Mouse (Mus musculus): ENCODE data around the gene Tbc1d24.

Tbc1d24 gene

GRCm38 (mm10) chr17:24209043-24209915 lies 3.9 kb upstream of the Tbc1d24 start, which contains the start of gene Ntn3:
Ntn3 (minus strand) TSS chr17:24209531.
- peak; percentile 56 for DNase-seq

DNA sequence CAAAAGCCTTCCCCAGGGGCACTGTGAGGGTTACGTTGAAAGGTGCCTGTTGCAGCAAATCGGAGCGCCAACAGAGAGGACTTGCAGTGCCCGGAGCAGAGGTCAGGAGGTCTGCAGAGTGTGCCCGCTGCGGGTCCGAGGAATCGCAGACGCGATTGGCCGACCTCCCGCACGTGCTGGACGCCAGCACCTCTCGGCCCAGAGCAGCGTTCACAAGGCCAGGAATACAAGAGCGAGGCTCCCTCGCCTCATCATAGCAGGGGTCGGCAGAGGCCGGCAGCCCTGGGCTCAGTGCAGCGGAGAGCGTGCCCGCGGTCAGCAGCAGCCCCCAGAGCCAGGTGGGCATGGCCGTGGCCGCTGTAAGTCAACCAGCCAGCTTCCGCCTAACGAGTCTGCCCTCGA lies 3.3 kb upstream of the Tbc1d24 start:
- DNase-seq: peak; percentile 47

GRCm38 (mm10) chr17:24207768-24208640 lies 2.6 kb upstream of the Tbc1d24 start:
- no peak for DNase-seq

- DNase-seq: peak; percentile 66
Observed at GRCm38 (mm10) chr17:24206451-24207351, 1.3 kb upstream of the Tbc1d24 start.

GRCm38 (mm10) chr17:24205908-24206361 lies 573 bp upstream of the Tbc1d24 start:
- peak; percentile 64 for DNase-seq

- no peak for DNase-seq
Observed at GRCm38 (mm10) chr17:24204846-24205245, 516 bp downstream of the Tbc1d24 start.

DNA sequence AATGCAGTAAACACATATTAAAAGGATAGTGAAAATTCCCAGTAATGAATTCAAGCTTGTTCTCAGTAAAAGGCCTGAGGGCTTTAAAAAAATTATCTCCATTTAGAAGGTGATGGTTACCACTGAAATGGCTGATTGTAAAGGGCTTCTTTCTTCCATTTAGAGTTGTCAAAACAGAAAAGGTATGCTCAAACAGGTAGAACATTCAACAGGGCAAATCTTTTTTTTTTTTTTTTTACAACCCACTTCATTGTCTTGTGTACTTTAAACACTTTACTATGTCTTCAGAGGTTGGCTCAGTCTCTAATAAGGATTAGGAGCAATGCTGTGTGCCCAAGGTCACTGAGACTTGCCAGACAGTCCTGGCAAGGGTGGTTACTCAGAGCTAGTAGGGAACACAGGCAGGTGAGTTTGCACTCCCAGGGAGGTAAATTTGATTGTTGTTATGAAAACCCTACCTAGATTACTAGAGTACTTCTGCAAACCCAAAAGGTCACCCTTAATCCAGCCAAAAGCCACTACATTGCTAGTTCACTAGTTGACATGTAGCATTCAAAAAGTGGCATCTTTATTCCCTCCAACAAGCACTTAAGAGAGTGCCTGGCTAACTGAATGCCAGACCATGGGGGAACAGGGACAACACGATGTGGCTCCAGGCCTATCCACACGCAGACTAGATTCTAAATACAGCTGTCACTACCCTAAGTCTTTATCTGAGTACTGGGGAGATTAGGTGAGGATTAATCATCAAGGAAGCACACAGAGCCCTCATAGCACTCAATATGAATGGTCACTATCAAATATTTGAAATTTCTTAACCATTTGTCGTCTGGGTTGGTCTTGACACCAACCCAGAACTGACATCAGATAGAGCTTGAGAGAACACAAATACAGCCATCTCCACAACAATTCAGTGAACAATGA lies 1.5 kb downstream of the Tbc1d24 start:
- DNase-seq: no peak

- DNase-seq: no peak
Observed at GRCm38 (mm10) chr17:24203068-24203467, 2.3 kb downstream of the Tbc1d24 start.

GRCm38 (mm10) chr17:24201092-24201491 lies 4.3 kb downstream of the Tbc1d24 start:
- DNase-seq: no peak

DNA sequence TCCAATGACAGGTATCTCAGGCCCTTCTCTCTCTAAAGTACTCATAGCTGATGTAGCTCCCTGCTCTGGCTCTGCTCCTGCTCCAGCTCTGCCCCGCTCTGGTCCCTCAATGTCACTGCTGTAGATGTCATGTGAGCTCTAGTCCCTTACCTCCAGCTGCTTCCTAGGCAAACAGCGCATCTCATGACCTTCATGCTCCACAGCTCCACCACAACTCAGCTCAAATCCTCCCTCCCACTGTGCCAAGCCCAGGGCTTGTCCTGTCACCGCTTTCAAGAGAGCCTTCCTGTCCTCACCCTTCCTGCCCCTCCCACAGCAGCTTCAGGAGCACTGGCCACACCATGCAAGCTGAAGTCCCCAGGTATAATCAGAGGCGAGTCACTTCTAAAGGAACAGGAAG lies 5.6 kb downstream of the Tbc1d24 start:
- no peak for DNase-seq

- DNase-seq: no peak
Observed at GRCm38 (mm10) chr17:24199252-24199651, 6.1 kb downstream of the Tbc1d24 start.

DNA sequence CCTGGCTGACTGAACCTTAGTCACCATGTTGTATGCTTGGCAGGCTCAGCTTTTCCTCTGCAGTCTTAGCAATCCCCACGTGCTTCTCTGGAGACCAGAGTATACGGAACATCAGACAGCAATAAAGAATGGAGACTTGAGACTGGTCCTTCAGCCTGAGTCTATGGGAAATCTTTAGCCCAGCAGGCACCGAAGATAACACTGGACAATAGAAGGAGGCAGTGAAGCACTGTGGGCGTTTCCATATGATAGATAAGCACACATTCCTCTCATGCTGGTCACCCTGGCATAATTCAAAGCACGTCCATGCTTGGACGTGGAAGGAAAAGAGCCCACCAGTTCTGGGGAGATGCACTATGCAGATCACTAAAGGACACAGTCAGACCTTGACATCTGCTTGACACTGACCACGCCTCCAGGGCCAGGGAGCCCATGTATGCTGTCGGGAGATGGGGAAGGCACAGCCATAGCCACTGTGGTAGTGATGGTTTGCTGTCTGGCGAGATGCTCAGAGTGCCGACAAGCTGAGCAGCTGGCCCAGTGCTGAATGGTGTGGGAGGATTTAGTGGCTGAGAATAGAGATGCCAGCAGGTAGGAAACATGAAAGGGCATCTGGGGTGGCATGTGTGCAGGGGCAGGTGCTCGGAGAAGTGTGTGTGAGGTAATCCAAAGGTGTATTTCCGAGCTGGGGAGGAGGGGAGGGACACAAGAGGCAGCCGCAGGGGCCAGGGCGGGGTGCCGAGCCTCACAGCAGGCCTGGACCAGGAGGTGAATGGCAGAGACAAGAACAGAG lies 8.1 kb downstream of the Tbc1d24 start:
- no peak for DNase-seq

GRCm38 (mm10) chr17:24195349-24195748 lies 10.0 kb downstream of the Tbc1d24 start:
- DNase-seq: no peak

DNA sequence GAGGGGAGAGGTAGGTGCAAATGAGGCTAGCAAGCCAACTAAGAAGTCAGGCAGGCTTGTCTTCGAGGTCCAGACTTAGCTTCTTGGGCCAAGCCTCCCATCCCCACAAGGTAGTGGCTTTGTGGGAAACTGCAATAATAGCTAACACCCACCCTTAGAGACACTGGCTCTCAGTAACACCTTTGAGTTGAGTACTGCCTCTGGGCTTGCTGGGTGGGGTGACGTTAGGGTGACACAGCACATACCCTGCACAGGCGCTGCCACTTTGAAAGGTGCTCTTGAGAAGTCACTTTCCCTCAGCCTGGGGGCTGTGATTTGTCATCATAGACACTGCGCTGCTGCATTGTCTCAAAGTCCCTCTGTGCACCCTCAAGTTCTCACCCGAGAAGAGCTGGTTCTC lies 11.6 kb downstream of the Tbc1d24 start:
- DNase-seq: no peak

DNA sequence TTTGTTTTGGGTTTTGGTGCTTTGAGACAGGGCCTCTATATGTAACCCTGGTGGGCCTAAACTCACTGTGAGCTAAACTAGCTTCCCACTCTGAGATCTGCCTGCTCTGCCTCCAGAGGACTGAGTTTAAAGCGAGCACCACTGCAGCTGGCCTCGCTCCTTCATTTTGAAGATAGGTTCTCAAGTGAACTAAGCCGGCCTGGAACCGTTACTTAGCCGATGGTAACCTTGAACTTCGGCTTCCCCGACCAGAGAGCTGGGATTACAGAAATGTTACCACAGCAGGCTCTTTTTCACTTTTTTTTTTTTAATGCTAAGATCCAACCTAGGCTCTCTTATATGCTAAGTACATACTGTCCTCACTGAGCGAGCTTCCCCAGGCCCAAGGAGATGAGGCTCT lies 12.1 kb downstream of the Tbc1d24 start:
- no peak for DNase-seq

DNA sequence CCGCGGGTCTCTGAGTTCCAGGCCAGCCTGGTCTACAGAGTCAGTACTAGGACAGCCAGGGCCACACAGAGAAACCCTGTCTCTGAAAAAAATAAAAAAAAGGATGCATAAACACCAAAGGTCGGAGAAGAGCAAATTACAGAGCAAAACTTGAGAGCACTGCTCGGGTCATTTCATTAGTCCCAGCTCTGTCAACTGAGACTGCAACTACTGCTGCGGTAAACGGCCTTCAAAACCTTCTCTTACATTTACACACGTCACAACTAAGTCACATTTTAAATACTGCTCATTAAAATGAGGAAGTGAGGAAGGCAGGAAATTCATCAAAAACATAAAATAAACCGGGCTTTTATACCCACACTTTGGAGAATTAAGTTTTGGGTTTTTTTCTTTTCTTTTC lies 12.5 kb downstream of the Tbc1d24 start:
- DNase-seq: no peak

DNA sequence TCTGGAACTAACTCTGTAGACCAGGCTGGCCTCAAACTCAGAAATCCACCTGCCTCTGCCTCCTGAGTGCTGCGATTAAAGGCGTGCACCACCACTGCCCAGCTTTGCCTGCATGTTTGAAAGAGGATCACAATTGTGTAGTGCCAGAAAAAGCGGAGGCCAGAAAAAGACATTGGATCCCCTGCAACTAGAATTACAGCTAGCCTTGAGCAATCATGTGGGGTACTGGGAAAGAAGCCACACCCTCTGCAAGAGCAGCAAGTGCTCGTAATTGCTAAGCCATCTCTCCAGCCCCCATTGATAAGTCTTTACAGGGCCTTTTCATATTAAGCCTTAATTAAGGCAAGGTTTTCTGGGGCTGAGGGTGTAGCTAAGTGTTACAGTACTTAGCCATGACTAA lies 13.9 kb downstream of the Tbc1d24 start:
- DNase-seq: no peak

- DNase-seq: no peak
Observed at GRCm38 (mm10) chr17:24190934-24191333, 14.4 kb downstream of the Tbc1d24 start.

- no peak for DNase-seq
Observed at GRCm38 (mm10) chr17:24174259-24174658, 31.1 kb downstream of the Tbc1d24 start.

GRCm38 (mm10) chr17:24173423-24173822 lies 31.9 kb downstream of the Tbc1d24 start:
- DNase-seq: peak; percentile 76

DNA sequence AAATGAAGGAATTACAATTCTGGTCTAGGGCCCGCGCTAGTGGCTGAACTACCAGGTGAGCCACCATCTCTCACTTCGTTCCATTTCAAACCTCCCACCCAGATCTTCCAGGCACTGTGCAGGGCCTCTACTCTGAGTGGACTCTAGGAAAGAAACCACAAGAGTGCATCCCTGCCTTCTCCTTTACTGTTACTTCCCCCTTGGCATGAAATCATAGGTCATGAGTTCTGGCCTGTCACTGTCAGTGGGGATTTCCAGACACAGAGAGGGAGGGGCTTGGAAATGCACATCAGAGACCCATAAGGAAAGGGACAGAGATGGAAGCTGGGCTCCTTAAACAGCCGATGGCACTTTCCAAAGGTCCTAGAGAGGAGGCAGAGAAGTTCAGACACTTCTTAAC lies 33.6 kb downstream of the Tbc1d24 start:
- no peak for DNase-seq
